Mouse (Mus musculus) ovary, postnatal 14 days (tissue): ENCODE results near the gene Ovol3.
"Not testable (repeated sequence)": the region's sequence is repeated elsewhere in the genome, so short reads cannot be mapped to it uniquely, and the experiment has no call there.

Experiments
- DNase-seq: peaks from one replicate; pipeline ENCODE4 v3.0.0; 2022; ENCODE audit warnings: low spot score

Ovol3 gene

DNA sequence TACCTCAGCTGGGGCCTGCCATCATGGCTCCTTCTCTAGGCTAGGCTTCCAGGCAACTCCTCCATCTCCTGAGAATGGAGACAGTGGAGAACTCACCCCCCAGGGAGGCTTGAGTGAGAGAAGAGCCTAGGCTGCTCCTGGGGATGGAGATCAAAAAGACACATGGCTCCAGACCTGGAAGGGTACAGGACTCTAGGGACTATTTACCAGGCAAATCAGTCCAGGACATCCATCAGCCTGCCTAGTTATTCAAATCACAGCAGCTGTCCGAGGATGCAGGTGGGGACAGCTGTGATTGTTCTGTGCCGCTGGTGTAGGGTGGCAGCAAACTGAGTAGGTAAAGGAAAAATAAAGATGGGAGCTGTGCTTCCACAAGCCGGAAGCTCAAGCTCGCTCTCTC is at the start of gene Ovol3:
TSS of gene Ovol3 (minus strand) at position 101 of the 400 bp plus-strand sequence.
- DNase-seq, result no peak

GRCm38 (mm10) chr7:30282740-30283139 is 47.2 kb upstream of the Ovol3 start:
- no peak for DNase-seq

DNA sequence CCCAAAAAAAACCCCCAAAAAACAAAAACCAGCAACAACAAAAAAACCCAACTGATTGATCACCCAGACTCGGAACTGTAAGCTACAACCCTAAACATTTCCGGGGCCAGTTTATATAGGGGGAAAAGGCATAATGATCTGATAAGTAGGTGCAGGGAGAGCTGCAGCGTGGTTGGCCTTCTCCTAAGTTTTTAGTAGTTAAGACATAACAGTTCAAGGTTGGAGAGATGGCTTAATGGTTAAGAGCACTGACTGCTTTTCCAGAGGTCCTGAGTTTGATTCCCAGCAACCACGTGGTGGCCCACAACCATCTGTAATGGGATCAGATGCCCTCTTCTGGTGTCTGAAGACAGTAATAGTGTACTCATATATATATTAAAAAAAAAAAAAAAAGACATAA is 46.0 kb upstream of the Ovol3 start:
- no peak for DNase-seq

DNA sequence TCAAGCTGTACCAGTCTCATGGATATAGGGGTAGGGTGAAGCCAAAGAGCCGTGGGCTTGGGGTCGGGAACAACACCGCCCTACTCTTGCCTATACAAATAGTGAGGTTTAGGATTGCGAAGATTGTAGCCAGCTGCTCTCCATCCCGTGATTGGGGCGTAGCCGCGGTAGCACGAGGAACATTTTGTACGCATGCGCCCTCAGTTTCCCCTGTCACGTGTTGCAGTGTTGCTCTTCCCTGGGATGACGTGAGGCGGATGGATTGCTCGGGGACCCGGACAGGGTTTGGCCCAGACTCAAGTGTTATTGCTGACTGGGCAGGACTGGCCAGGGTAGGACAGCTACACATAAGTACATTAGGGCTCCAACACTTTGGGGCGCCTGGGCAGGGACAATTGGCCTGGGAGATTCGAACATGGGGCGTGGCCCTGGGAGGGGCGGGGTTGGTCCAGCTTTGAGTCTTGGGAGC is 45.2 kb upstream of the Ovol3 start:
- peak; percentile 79 for DNase-seq

DNA sequence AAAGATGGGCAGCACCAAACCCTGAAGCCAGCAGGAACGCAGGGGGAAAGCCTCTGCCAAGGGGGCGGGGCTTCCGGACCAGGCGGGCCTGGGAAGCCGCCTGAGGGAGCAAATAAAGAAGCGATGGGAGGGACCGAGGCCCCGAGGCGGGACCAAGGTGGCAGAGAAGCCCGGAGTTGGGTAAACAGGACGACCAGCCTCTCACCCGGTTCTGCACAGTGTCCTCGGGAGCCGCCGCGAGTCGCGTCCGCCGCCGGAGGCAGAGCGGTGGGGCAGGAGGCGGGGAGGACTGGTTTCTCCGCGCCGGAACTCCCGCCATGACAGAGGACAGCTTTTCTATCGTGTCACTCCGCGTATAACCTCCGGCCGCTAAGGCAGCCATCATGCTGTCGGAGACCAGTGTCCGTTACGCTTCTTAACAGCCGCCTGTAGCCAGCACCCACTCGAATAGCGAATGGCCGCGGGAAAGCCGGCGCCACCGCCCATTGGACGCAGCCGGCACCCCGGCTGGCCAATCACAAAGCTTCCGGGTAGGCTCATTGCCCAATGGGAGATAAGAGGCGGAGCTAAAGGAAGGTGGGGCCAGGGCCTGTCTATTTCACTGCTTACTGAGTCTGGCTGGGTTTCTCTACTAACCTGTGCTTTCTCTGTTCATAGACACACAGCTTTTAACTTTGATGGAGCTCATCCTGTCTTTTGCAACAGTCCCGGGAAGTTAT is 44.6 kb upstream of the Ovol3 start, which contains the start of the genes Thap8 and Wdr62:
TSS of gene Thap8 (plus strand) at position 144 of the 719 bp plus-strand sequence.
TSS of gene Wdr62 (minus strand) at position 469 of the 719 bp plus-strand sequence.
- peak; percentile 90 for DNase-seq

- no peak for DNase-seq
Measured at GRCm38 (mm10) chr7:30279536-30279935, 44.0 kb upstream of the Ovol3 start.

DNA sequence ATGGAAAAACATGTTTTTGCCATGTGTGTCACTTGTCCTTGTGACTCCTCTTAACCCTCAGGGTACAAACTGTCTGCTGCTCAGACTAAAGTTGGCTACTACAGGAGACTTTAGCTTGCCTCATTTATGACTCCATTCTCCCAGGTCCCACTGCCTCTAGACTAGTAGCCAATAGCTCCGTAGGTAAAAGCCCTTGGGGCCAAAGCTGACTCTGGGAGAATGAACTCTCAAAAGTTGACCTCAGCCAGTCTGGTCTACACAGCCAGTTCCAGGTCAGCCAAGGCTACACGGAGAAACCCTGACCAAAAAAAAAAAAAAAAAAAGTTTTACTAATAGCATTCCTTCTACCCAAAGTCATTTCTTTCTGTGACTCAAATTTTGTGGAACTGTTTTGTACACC is 43.4 kb upstream of the Ovol3 start:
- DNase-seq, result no peak

GRCm38 (mm10) chr7:30274383-30274782 is 38.9 kb upstream of the Ovol3 start:
- no peak for DNase-seq

DNA sequence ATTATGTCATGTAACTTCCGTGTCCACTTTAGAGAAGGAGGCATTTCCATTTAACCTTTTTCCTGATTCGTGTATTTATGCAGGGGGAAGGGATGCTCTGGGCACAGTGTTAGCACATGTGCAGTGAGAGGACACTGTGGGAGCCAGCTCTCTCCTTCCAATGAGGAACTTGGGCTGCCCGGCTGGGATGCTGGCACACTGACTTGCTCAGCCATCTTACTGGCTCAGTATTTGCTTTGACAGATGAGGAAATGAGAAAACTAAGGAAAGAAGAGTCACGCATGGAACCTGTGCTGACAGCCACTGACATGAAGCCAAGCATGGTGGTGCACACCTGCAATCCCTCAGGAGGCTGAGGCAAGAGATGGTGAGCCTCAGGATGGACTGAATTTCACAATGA is 34.1 kb upstream of the Ovol3 start:
- DNase-seq, result no peak

GRCm38 (mm10) chr7:30266780-30267179 is 31.3 kb upstream of the Ovol3 start:
- DNase-seq, result no peak

DNA sequence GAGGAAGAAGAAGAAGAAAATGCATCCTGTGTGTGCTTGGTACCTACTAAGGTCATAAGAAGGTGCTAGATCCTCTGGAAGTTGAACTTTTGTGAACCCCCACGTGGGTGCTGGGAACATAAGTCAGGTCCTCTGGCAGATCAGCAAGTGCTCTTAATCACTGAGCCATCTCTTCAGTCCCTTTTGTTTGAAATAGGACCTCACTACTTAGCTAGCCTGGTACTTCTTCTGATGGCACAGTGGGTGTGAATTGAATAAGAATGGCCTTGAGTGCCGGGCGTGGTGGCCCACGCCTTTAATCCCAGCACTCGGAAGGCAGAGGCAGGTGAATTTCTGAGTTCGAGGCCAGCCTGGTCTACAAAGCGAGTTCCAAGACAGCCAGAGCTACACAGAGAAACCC is 30.4 kb upstream of the Ovol3 start:
- DNase-seq, result no peak

DNA sequence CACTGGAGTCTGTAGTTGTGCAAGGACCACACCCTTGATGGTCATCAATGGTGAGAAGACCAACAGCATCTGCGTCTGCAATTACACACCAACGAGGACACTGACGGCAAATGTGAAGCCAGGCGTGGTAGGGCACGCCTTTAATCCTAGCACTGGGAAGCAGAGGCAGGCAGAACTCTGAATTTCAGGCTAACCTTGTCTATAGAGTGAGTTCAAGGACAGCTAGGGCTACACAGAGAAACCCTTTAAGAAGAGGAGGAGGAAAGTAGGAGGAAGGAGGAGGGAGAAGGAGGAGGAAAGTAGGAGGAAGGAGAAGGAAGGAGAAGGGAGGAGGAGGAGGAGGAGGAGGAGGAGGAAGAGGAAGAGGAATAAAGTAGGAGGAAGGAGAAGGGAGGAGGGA is 30.0 kb upstream of the Ovol3 start:
- DNase-seq, result no peak

DNA sequence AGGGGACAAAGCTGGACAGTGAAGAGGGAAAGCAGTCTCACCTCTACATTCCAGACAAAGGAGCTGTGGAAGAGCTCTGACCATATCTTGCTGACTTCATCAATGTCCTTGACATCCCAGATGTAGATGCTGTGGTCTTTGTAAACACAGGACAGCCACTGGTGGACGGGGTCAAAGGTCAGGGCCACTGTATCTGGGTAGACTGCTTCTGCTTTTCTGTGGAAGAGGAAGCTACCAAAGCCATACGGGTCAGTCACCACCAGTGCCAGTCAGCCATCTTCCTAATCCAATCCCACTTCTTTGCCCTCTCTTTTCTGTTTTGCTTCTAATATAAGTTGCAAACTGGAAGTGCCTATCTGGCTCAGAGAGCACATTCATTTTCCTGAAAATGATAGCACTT is 29.5 kb upstream of the Ovol3 start:
- DNase-seq, result no peak

DNA sequence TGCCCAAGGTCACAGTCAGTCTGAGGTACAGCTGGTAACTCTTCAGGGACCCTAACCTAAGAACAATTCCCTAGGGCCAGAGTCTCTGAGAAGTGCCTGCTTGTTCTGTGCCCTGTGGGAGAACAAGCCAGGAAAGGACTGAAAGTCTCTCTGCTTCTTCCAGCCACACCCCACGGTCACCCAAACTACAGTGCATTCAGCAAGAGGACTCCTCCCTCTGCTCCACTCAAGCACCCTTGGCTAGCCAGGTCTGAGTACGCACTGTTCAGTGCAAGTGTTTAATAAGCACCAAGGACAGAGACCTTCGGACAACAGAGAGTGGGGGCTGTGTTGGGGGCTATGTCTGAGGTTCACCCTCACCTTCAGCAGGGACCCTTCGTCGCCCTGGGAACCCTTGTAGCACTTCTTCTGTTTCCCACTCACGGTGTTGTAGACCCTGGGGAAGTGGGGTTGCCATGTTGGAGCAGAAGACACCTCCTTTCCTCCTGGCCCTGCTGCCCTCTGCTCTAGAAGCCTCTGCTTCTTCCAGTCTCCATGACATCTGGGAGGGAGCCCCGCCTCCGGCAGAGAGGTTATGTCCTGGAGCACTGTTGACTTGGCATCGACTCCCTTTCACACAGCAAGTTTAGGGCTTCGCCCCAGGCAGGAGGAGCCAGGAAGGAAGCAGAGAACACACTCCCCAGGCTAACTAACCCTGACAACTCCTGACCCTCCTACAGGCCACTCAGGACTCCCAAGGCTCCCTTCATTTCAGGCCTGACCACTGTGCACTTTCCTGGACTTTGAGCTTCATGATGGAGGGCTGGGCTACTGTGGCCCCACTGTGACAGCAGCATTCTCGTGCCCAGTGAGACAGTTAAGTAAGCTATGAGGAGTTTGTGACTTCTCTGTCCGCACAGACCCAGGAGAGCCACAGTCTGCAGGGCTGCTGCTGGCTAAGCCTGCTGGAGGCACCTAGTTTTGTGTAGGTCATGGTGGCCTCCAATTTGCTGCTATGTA is 16.7 kb upstream of the Ovol3 start:
- DNase-seq, result peak; percentile 35

- not testable (repeated sequence) for DNase-seq
Measured at GRCm38 (mm10) chr7:30237374-30237773, 1.8 kb upstream of the Ovol3 start.

- DNase-seq, result no peak
Measured at GRCm38 (mm10) chr7:30235091-30235490, 434 bp downstream of the Ovol3 start.

GRCm38 (mm10) chr7:30234276-30234858 is 1.2 kb downstream of the Ovol3 start:
- DNase-seq, result no peak

GRCm38 (mm10) chr7:30233387-30233786 is 2.1 kb downstream of the Ovol3 start:
- DNase-seq, result no peak

DNA sequence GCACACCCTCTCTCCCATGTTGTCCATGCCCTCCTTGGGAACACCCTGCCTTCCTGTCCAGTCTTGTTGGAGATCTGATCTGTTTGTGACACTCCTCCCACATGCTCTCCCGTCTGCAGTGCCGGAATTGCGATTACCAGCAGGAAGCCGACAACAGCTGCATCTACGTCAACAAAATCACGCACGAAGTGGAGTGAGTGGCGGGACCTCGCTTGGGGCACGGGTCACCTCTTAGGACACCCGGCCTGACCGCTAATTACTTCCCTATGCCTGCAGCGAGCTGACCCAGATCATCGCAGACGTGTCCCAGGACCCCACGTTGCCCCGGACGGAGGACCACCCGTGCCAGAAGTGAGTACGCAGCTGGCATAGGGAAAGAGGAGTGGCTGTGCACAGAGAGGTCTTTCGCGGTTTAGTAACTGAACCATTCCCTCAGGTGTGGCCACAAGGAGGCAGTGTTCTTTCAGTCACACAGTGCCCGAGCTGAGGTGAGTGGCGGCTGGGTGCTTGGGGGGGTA is 2.8 kb downstream of the Ovol3 start:
- peak; percentile 55 for DNase-seq

DNA sequence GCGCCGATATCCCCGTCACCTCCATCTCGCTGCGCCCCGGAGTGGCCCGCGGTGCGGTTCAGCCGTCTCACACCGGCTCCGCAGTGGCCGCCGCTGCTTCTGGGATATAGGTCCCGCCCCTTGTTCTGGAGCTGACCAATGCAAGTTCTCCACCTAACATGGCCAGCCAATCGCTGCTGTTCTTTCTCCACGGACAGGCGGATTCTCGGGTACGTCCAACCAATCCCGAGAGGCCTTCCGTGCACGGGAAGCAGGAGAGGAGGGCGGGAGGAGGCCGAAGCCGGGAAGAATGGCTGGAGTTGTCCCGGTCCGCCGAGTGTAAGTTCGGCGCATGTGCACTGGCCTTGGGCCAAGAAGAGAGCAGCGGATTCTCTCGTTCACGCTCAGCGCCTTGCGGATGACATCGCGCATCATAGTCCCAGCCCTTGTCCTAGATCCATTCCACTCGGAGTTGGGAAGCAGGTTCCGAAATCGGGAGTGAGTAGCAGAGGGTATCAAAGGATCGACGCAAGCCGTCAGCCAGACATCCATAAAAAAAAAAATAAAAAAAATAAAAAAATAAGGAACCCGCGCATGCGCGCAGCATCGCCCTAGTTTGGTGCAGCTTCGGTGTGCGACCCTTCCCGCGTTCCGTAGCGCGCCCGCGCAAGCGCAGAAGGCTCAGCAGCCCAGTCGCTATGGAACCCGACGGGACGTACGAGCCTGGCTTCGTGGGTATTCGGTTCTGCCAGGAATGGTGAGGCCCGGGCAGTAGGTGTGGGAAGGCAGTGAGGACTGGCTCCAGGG is 3.7 kb downstream of the Ovol3 start, which contains the start of the genes Polr2i and Tbcb:
TSS of gene Polr2i (plus strand) at position 280 of the 786 bp plus-strand sequence.
TSS of gene Tbcb (minus strand) at position 604 of the 786 bp plus-strand sequence.
- peak; percentile 94 for DNase-seq

DNA sequence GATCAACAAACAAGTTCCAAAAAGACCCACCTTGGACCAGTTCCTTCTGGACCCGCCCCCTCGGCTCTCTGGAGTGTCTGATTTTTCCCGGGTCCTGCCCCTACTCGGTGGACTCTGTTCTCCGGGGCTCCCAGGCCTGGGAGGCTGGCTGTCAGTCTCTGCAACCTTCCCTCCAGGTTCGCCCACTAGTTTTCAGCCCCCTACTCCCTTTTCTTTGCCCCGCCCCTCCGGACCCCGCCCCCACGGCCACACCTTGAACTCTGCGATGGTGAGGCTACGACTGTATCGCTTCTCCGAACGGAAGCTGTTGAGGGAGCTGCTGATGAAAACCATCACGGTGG is 4.2 kb downstream of the Ovol3 start:
- DNase-seq, result no peak
